Mouse (Mus musculus) frontal cortex, adult (tissue): ENCODE measurements around the gene Magi2.
"Not testable (repeated sequence)": the region's sequence is repeated elsewhere in the genome, so short reads cannot be mapped to it uniquely, and the experiment has no call there.

Experiments used
- ATAC-seq: cut with Nextera tagmentation; 2 replicates; pipeline ENCODE4 v1.9.2; 2017; ENCODE audit warnings: mild to moderate bottlenecking, moderate library complexity, mixed read lengths; ENCODE audit not compliant: low TSS enrichment

Gene Magi2

DNA sequence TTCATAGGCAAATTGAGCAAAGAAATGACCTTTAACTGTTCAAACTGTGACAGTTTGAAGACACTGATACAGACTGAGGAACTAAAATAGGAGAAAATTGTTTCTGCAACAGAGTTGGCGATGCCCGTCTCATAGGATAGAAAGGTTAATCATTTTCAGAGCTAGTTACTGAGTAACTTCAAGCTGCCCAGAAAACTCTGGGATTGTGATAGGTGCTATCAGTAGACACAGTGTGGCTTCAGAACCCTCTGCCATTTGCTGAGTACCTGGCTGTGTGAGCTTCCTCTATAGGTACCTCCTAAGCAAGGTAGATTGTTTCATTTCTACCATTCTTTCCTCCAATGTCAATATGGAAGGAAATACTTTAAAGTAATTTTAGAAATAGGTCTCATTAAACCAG is 1014.7 kb downstream of the Magi2 start:
- ATAC-seq: no peak

DNA sequence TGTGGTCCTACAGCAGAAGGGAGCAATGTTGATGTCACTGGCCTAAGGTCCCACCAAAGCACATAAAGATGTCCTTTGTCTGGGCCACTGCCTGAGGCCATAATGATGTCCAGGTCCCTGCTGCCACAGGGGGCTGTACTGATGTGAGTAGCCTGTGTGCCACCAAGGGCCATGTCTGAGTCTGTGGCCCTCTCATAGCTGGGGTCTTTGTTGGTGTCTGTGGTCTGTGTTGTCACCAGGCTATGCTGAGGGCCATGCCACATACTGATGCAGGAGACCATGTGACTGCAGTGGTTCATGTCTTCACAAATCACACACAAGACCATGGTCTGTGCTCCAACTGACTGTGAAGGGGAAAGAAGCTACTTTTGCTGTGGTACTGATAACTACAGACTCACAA is 1015.7 kb downstream of the Magi2 start:
- ATAC-seq: no peak

DNA sequence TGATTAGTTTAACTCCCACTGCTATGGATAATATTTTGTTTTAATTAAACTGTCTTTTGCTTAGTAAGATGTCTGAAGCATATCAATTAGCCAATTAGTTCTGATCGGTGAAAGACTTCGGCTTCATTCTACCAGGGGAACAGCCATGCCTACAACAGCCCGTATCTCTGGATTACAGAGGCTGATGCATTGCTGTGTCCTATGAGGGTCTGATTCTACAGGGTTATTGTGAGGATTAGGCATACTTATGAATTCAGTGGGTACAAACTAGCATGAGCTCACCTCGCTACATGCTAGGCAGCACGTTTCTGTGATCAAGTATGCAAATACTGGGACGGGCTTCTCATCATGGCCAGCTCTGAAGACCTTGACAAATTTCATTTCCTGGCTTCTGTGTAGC is 1022.5 kb downstream of the Magi2 start:
- no peak for ATAC-seq

DNA sequence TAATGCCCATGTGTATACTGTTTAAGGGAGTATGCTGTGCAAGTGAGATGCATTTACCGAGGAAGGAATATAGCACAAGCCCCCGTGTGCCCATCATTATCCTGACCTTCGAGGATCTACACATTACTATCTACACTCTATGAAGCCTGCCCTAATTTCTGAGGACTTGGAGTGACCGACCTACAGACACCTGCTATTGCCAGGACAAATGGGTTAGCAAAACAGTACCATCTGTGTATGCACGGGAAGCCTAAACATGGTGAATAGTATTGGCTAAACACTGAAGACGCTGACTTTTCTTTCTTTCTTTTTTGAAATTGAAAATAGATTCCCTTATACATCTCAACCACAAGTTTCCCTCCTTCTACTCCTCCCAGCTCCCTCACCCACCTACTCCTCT is 1024.7 kb downstream of the Magi2 start:
- ATAC-seq: peak; percentile 10; the same call in 1 of the 2 replicates

DNA sequence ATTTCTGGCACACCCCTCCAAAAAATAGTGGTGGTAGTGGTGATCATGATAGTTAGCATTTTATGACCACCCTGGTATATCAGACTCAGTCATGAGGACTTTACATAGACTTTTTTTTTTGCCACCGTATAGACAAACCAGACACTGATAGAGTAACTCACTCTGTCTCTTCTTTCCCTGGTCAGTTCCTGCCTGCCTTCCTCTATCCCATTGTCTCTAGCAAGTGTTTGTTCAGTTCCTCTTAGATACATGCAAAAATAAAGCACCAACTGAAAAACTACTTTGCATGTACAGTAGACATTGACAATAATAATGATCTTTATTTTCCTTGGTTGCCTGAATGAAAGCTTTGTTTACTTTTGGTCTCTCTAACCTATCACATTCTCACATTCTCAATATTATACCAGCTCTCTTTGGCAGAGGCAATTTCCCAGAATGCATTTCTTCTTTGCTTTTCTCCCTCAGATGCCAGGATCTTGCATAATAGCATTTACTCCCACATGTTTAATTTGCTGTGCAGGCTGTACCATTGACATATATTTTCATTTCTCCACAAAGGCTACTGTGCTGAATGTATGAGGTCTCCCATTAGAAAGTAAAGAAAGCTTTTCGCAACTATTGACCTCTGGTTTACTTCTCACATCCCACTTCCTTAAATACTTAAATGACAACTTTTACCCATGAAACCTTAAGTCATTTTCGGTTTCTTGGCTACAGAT is 1029.5 kb downstream of the Magi2 start:
- ATAC-seq: peak; percentile 72

DNA sequence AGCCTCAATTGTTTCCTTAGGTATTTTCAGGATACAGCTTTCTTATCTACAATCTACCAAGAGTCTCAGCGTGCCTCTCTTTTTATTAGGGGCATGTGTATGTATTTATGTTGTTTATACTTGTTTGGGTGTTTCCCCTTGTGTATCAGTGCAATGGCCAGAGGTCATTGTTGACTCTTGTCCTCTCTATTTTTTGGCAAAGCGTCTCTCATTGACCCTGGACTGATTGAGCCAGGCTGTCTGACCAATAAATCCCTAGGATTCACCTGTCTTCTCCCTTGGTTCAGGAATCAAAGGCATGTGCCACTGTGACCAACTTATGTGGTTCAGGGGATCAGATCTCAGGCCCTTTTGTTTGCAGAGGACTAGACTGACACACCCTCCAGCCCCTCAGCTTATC is 1030.1 kb downstream of the Magi2 start:
- no peak for ATAC-seq

DNA sequence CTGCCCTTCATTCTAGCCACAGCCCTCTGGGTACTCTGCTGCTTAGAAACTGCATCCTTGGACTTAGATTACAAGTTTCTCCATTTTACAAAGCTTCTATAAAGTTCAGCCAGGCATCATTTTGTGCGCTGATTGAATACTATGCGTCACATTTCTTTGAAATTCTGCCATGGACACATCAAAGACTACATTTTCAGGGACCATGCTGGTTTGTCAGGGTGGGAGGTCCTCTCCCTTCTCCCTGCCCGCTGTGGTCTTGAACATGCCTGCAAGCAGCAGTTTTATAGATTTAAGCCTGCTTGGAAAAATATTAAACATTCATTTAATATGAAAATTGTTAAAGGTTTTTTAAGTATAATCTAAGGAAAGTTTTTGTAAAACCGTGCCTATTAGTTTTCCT is 1030.6 kb downstream of the Magi2 start:
- no peak for ATAC-seq

DNA sequence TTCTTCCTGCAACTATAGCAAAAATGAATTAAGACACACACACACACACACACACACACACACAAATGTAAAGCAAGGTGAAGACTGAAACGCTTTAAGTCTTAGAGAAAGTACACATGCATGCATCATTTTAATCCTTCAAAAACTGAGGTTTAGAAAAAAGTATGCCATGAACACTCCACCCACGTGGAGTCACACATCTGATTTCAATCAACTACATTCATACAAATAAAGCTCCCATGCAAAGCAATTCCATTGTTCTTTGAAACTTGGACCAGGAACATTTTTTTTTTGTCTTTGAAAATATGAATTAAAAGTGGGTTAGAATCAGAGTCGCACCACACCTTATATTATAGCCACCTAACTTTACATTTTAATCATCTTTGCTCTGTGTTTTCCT is 1032.9 kb downstream of the Magi2 start:
- peak; percentile 42; the same call in 1 of the 2 replicates for ATAC-seq

DNA sequence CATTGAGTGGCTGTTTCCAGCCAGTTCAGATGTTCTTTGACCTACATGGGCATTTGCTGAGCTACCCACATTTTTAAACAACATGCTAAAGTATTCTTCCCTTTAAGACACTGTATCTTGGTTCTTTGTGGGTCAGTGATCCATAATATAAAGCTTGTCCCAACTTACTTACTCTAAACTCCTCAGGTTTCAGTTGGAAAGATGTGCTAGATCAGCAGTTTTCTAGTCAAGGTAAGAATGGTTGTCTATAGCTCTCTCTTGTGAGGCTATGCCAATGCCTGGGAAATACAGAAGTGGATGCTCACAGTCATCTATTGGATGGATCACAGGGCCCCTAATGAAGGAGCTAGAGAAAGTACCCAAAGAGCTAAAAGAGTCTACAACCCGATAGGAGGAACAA is 1045.8 kb downstream of the Magi2 start:
- not testable (repeated sequence) for ATAC-seq

DNA sequence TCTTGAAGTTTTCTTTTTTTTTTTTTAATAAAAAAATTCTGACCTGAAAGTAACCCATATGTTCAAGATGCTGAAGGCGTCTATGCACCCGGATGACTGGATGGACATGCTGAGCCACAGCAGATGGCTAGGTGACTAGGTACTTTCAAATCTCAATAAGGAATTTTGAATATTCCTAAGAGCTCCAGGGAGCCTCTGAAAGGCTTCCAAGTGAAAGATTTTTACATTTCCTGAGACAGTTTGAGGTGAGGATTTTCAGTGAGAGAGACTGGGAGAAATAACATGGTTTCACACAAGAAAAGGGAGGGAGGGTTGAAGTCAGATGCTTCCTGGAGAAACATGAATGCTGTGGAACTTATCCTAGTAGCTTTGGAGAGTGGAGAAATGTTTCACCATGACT is 1048.8 kb downstream of the Magi2 start:
- ATAC-seq: peak; percentile 84

DNA sequence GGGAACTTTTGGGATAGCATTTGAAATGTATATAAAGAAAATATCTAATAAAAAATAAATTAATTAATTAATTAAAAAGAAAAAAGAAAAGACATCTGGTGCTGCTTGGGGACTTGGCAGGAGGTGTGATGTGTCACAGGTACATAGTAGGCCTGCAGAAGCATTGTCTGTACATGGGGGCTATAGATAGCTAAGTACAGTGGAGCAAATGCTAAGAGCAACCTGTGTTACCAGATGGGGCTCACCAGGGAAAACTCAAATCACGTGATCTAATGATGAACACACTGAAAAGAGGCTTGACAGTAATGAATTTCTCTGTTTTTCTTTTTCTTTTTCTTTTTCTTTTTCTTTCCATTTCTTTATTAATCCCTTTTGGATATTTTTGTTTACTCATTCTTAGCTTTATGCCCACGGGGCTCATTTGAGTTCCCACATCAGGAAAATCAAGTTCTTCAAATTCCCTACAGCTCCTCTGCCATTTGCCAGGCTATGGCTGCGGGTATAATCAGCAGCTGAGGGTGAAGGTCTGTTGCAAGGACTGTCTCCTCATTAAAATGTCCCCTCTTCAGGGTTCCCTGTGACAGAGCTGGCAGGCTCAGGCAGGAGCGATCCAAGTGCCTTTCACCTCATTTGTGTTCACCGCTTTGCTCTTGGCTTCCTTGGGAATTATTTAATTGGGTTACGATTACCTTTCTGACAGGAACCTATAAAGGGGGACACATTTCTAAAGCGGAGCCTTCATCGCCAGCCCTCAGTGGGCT is 1058.4 kb downstream of the Magi2 start:
- no peak for ATAC-seq

DNA sequence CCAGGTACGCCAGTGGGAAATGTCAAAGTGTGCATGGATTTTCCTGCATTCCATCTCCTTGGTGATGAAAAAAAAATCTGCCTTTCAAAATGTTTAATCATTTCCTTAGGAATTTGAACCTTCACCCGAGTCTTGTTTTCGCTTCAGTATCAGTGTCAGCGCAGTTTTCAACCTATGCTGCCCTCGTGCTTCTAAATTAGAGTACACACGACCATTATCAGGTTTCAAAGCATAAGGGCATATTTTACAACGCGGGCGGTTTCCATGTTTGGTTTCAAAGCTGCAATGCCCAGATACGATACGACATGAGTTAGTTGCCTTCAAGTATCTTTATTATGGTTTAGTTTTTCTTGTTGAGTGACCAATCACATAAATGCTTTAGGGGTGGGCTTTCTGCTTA is 1067.7 kb downstream of the Magi2 start:
- ATAC-seq: no peak

DNA sequence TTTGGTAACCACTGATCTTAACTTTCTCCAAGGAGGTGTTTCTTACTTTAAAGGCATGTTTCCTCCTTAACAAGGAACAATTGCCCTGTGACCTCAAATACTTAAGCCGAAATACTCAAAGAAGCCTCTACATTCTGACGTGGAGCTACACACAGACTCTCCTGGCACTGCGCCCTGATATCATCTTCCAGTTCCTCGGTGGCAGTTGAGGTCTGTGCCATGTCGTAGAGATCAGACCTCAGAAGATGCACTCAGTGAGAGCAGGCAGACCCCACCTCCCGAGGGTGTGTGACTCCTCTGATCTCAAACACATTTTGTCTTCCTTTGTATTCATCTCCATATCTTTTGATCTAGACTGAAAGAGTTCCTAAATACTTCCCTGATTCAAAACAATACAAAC is 1073.0 kb downstream of the Magi2 start:
- ATAC-seq: no peak

DNA sequence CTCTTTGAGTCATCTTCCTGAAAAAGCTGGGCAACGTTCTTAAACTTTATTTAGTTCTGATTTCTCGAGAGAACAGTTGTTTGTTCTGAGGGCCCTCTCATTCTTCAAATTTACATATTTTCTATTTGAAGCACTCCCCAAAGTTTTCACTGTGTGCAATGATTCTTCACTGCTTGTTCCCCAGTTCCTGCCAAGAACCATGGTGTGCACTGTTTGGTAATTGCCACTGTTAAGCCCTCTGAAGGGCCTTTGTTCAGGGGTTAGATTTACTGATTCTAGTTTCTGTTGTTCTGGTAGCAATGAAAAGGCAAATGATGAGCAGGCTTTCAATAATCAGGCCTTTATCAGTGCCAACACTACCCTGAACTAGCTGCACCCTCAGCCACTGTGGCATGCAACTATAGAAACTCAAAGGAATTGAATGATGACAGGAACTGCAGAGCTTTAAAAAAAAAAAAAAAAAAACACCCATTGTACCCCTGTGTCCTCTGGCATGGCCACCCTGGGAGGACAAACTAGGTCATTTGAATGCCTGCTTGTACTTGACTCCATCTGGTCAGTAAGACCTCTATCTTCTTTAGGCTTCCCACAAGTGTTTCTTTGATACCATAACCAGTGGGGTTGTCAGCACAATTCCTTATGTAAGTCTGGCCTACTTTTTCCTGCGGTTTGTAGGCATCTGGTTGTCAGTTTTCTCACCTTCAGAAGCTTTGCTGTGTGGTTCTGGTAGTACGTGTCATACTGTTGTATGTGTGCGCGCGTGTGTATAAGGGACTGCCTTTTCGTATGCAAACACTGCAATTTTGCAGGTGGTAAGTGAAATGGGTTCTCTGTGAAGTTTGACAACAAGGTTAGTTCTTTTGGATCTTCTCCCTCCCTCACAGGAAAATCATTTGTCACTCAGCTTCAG is 1076.5 kb downstream of the Magi2 start:
- ATAC-seq: peak; percentile 78

DNA sequence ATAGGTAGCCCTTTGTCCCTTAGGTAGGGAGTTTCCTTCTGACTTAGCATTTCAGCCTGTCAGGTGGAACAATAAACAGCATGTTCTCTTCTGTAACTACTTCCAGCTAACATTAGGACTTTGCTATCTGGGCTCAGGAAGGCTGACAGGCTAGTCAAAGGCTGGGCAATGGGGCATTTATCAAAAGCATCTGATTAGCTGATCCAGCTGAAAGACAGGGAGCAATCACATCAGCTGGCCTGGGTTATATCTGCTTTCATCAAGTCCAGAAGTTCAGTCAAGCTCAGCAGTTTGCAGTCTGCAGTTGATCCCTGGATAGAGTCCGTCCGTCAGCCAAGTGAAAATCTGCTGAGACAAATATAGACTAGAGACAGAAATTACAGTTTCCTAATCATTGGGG is 1094.1 kb downstream of the Magi2 start:
- no peak for ATAC-seq

DNA sequence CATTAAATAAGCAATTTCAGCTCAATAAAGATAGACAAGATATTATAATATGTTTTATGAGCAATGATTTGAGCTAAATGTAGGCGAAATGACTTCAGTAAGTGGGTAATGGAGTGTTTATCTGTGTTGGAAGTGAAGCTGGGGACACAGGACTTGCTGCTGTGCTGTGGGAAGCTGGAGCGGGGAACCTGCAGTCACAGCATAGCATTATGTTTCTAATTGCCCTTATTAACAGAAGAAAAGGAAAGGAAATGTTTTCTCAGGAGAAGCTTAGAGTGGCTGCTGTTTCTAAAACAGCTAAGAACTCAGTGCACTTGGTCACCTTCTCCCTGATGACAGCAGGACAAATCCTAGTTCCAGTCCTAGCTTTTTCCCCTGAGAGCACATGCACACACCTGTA is 1098.5 kb downstream of the Magi2 start:
- ATAC-seq: no peak; the same call in 1 of the 2 replicates

DNA sequence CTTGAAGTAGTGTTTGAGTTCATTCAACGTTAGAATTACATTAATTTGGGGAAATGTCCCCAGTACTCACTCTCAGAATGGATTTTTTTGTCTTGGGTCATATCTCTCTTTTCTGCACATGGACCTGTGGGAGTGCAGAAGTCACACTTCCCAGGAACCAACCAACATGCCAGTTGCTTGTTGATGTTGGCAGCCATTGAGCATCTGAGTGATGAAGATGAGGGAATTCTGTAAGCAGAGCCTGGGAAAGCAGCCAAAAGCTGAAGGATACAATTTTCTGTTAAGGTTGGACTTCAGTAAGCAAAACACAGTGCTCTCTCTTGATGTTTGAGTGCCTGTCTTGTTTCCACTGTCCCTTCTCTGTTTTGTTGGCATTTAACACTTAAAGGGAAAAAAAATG is 1102.1 kb downstream of the Magi2 start:
- ATAC-seq: no peak

DNA sequence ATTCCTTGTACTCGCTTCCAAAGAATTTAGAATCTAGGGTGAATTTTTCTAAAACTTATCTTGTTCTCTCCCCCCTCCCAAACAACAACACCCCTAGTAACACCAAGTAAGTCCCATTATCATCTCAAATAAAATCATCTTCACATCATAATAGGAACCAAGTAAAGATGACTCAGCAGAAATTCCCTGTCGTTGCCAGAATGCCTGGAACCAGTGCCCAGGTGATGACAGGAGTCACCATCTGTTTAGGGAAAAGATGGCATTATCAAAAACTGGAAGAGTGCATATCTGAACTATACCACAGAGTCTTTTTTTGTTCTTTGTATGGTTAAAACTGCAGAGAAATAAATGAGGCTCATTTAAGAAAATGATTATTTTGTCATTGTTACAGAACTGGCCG is 1103.2 kb downstream of the Magi2 start:
- ATAC-seq: no peak

DNA sequence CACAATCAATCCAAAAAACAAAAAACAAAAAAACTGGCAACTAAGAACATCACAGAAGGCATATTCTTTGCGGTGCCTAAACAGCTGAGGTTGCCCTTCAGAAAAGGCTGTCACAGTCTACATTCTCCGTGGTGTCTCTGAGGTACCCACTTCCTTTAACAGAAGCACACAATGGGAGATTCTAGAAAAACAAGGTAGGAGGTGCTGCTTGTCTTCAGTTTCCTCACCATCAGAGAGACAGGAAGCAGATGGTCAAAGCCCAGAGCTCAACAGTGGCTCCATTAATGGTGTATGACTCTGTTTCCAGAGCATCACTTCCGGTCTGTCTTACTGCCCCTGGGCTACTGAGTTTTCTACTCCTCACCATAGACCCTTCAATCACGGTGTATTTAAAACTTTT is 1105.7 kb downstream of the Magi2 start:
- ATAC-seq: no peak

DNA sequence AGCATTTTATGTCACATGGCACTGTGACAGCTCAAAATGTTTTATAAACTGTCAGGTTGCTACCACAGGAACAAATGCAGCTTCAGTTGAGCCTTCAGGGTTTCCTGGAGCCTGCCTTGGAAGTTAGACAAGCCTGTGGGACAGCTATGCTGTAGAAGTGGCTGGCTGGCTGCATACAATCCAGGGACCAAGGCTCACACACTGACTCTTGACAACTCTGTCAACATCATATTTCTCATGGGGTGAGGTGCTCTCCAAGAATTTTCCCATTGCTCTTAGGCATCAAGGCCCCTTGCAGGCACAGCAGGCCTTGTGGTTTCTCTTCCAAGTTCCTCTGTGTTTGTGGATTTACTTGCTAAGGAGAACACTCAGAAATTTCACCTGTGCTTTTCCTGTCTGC is 1107.7 kb downstream of the Magi2 start:
- ATAC-seq: no peak

DNA sequence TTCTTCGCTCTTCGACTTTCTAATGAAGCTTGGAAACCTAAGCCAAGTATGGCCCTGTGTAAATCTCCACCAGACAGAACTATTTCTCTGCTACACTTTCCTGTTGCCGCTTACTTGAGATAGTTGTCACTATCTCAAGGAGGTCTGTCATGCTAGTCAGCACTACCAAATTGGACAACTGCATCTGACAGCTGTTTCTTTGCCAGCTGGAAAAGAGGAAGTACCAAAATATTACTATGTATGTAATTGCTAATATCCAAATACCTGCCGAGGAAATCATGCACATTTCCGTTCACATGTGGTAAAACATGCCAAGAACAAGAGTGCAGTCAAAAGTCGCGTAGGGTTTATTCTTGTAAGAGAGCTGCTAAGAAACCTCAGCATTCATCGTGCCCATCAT is 1126.1 kb downstream of the Magi2 start:
- ATAC-seq: no peak

DNA sequence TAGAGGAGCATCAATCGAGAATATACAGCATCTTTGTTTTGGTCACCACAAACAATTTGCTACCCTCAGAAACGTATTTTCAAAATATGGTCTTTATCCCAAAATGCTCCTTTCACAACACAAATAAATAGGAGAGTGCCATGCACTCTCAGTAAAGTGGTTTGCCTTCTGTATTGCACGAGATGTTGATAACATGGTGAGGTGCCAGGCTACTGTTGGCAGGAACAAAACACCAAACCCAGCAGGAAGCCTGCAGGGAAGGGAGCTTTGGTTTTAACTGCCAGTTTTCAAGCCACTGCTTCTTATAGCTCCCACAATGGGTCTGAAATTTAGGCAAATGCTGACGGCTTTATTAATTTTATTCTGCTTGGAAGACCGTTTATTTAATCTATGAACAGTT is 1131.6 kb downstream of the Magi2 start:
- ATAC-seq: no peak
